Mouse (Mus musculus): ENCODE results near the gene Zfp787. TPM values are rescaled to one million over a fixed set of nuclear protein-coding genes. Genes with fewer than 3 reads are reported as not detected.

The Zfp787 gene
- total and polyA plus RNA-seq, 3 experiments: 22.7 to 28.8 TPM; not detected in 1

DNA sequence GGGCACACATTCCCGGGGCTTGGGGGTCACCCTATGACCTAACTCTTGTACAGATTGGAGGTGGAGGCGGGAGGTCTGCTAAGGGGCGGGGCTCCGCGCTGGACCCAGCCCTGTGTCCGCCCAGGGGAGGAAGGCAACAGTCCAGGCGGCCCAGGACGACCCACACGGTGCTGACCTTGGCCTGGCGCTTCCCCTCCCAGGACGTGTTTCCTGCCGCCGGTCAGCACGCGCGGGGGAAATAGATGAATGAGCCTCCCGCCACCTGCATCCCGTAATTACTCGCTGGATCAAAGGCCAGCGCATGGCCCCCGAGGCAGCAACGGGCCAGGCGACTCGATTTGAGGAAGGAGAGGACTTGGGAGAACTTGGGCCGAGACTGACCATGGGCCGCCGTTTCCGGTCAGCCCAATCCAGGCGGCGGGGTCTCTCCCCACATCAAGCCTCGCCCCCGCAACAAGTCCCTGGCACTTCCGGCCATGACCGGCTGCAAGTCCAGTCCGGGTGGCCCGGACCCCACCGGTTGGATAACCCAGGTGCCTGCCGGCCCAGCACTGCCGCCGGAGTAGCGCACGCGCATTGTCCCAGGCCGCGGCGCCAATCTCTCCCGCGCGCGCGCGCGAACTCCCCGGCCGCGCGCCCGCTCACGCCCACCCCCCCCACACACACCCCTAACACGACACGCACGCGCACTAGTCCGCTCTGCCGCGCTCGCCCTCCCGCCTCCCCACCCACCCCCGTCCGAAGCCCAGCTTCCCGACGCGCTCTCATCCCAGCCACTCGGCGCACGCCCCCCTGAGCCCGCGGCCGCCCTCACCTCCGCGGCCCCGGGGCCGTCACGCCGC, 545 bp downstream of the Zfp787 start:
- DNase-seq (ENCODE audit: low read depth, low spot score): peak; percentile 91
- H3K9me3 ChIP-seq (replicated peaks; ENCODE audit: insufficient read depth, low read length): no peaks in the 10 kb centered on the region
- H3K79me2 ChIP-seq (ENCODE audit: control insufficient read depth, insufficient read depth, low read length, poor library complexity): peaks cover 50% of the 10 kb centered on the region
- no peaks in the 10 kb centered on the region for H3K27me3 ChIP-seq (ENCODE audit: control insufficient read depth in 1 of 2, insufficient read depth in 2 of 2, low read length in 2 of 2)
- H3K36me3 ChIP-seq (ENCODE audit: control insufficient read depth in 1 of 2, insufficient read depth in 2 of 2, low read length in 2 of 2): peaks cover 0 to 12% of the 10 kb centered on the region in 2 experiments; a peak in 2 of 4 replicates
- H3K27ac ChIP-seq (ENCODE audit: control insufficient read depth, low read depth, low read length): peak overlapping the region; percentile 76
- H3K9ac ChIP-seq (ENCODE audit: control insufficient read depth, low read depth, low read length, poor library complexity, severe bottlenecking): peak overlapping the region; percentile 99
- H3K4me3 ChIP-seq (ENCODE audit: control insufficient read depth in 1 of 2, insufficient read depth in 1 of 2, low read depth in 2 of 2, low read length in 2 of 2): peak overlapping the region; percentile 79 to 99
- peaks cover 0 to 26% of the 10 kb centered on the region in 2 experiments for H3K4me1 ChIP-seq (ENCODE audit: control insufficient read depth in 1 of 2, insufficient read depth in 2 of 2, low read length in 2 of 2)
- peak; percentile 10; the same call in 1 of the 2 replicates for TF ChIP-seq MYC (IDR thresholded peaks at IDR 0.05; ENCODE audit: low read depth, low read length)
- no peak for TF ChIP-seq EP300 (IDR thresholded peaks at IDR 0.05; ENCODE audit: low read depth in 1 of 2, low read length in 2 of 2)
- TF ChIP-seq CHD2 (IDR thresholded peaks at IDR 0.05; ENCODE audit: low read length): no peak
- TF ChIP-seq ZC3H11A (IDR thresholded peaks at IDR 0.05; ENCODE audit: low read depth, low read length): no peak
- no peak for TF ChIP-seq ZNF384 (IDR thresholded peaks at IDR 0.05; ENCODE audit: low read depth, low read length)
- TF ChIP-seq SIN3A (IDR thresholded peaks at IDR 0.05; ENCODE audit: low read length): no peak
- no peak for TF ChIP-seq RAD21 (IDR thresholded peaks at IDR 0.05; ENCODE audit: low read depth, low read length)
- TF ChIP-seq CTCF (IDR thresholded peaks at IDR 0.05 in 2 of 3, conservative IDR thresholded peaks at IDR 0.05 in 1 of 3; ENCODE audit: control insufficient read depth in 1 of 3, insufficient read depth in 1 of 3, low read depth in 2 of 3, low read length in 3 of 3, poor library complexity in 1 of 3, severe bottlenecking in 1 of 3): no peak
- TF ChIP-seq ZKSCAN1 (IDR thresholded peaks at IDR 0.05; ENCODE audit: low read depth, low read length): no peak
- no peak for TF ChIP-seq ELF1 (IDR thresholded peaks at IDR 0.05; ENCODE audit: low read depth, low read length)
- TF ChIP-seq CHD1 (IDR thresholded peaks at IDR 0.05; ENCODE audit: low read depth, low read length): no peak
- TF ChIP-seq NRF1 (IDR thresholded peaks at IDR 0.05; ENCODE audit: insufficient read depth, low read depth, low read length, poor library complexity, severe bottlenecking): peak; percentile 80
- TF ChIP-seq MAZ (IDR thresholded peaks at IDR 0.05; ENCODE audit: low read depth, low read length): 0 out of 2 replicates have a peak, but pooled peaks have one; percentile 16
- peak; percentile 48 to 55; a peak in 2 of 4 replicates for TF ChIP-seq POLR2A (IDR thresholded peaks at IDR 0.05; ENCODE audit: control insufficient read depth in 1 of 2, insufficient read depth in 1 of 2, low read depth in 1 of 2, low read length in 2 of 2, poor library complexity in 1 of 2)
- no peak; the same call in 1 of the 2 replicates for TF ChIP-seq MAX (IDR thresholded peaks at IDR 0.05; ENCODE audit: low read length)
- no peak for TF ChIP-seq TCF12 (IDR thresholded peaks at IDR 0.05; ENCODE audit: low read depth, low read length)
- TF ChIP-seq GABPA (IDR thresholded peaks at IDR 0.05; ENCODE audit: low read depth, low read length): no peak
- TF ChIP-seq RCOR1 (IDR thresholded peaks at IDR 0.05; ENCODE audit: low read depth, low read length): no peak
- TF ChIP-seq NELFE (IDR thresholded peaks at IDR 0.05; ENCODE audit: low read depth, low read length): peak; percentile 33
- no peak for TF ChIP-seq POLR2AphosphoS2 (IDR thresholded peaks at IDR 0.05; ENCODE audit: low read length)
- TF ChIP-seq MYB (IDR thresholded peaks at IDR 0.05; ENCODE audit: low read depth, low read length): no peak
- no peak for TF ChIP-seq UBTF (IDR thresholded peaks at IDR 0.05; ENCODE audit: borderline replicate concordance, insufficient read depth, low read depth, low read length)
- no peak for TF ChIP-seq KAT2A (conservative IDR thresholded peaks at IDR 0.05; ENCODE audit: low read depth, low read length)
- peak; percentile 55; the same call in 1 of the 2 replicates for TF ChIP-seq E2F4 (IDR thresholded peaks at IDR 0.05; ENCODE audit: borderline replicate concordance, low read depth, low read length)
- no peak for TF ChIP-seq POLR2AphosphoS5 (IDR thresholded peaks at IDR 0.05; ENCODE audit: borderline replicate concordance, low read depth, low read length)
- TF ChIP-seq ZMIZ1 (IDR thresholded peaks at IDR 0.05; ENCODE audit: low read depth, low read length): no peak
- TF ChIP-seq MAFK (IDR thresholded peaks at IDR 0.05; ENCODE audit: borderline replicate concordance, low read depth, low read length): no peak
- TF ChIP-seq USF2 (IDR thresholded peaks at IDR 0.05; ENCODE audit: borderline replicate concordance in 1 of 2, insufficient read depth in 1 of 2, low read depth in 1 of 2, low read length in 2 of 2): no peak
- TF ChIP-seq HCFC1 (IDR thresholded peaks at IDR 0.05; ENCODE audit: low read depth, low read length): no peak
- TF ChIP-seq JUND (IDR thresholded peaks at IDR 0.05; ENCODE audit: low read depth, low read length): no peak

All from MEL (cell line).